Mouse (Mus musculus) E14TG2a.4 (cell line): ENCODE results near the gene Gnas.

Experiments used
- CTCF ChIP-seq: conservative IDR thresholded peaks from 2 replicates; pipeline ENCODE4 v1.5.1; 2014; ENCODE audit warnings: low read length
- POU5F1 ChIP-seq: IDR thresholded peaks from 2 replicates; pipeline ENCODE4 v1.6.1; 2014; ENCODE audit warnings: low read length, borderline replicate concordance

- TF ChIP-seq CTCF (no peak), POU5F1 (peak; percentile 68; the same call in 1 of the 2 replicates)
These were observed 11.9 kb downstream of the Gnas start for GRCm38 (mm10) chr2:174295900-174296465.
